Mouse (Mus musculus) midbrain, embryonic 11.5 days (tissue): ENCODE measurements at regions not wholly inside any gene's neighbourhood (a gene's known extent, or its start where the extent isn't known, plus 50 kb on each side); places are given as distances from the start of the nearest gene placed in this dataset.

Source experiments
- ATAC-seq: fragments of 200-750 bp; cut with Nextera tagmentation; 2 replicates; pipeline ENCODE4 v1.8.0; 2017; ENCODE audit warnings: moderate TSS enrichment, moderate library complexity; ENCODE audit not compliant: low FRiP score
- DNase-seq: peaks from one replicate; pipeline ENCODE4 v3.0.0; 2015; ENCODE audit warnings: low spot score; ENCODE audit errors: missing footprints
- H3K27ac ChIP-seq: fragments of 300-500 bp; sonication (generic); 2 replicates; pipeline ENCODE4 v1.5.1; 2014; ENCODE audit warnings: low read depth, low read length
- H3K27me3 ChIP-seq: fragments of 300-500 bp; sonication (generic); 2 replicates; pipeline ENCODE4 v1.6.1; 2014; ENCODE audit warnings: mild to moderate bottlenecking, low read length, moderate library complexity, mixed read lengths; ENCODE audit not compliant: control insufficient read depth, insufficient read depth
- H3K36me3 ChIP-seq: fragments of 300-500 bp; sonication (generic); 2 replicates; pipeline ENCODE4 v1.6.1; 2014; ENCODE audit warnings: mild to moderate bottlenecking, low read length, moderate library complexity, mixed read lengths; ENCODE audit not compliant: control insufficient read depth, insufficient read depth
- H3K4me1 ChIP-seq: fragments of 300-500 bp; sonication (generic); 2 replicates; pipeline ENCODE4 v1.6.1; 2014; ENCODE audit warnings: low read length; ENCODE audit not compliant: control insufficient read depth, insufficient read depth
- H3K4me2 ChIP-seq: fragments of 300-500 bp; sonication (generic); 2 replicates; pipeline ENCODE4 v1.6.1; 2014; ENCODE audit warnings: mild to moderate bottlenecking, moderate library complexity
- H3K4me3 ChIP-seq: fragments of 300-500 bp; sonication (generic); 2 replicates; pipeline ENCODE4 v1.5.1; 2014; ENCODE audit warnings: low read depth, low read length
- H3K9ac ChIP-seq: fragments of 300-500 bp; sonication (generic); 2 replicates; pipeline ENCODE4 v1.6.1; 2014; ENCODE audit warnings: low read length
- H3K9me3 ChIP-seq: fragments of 300-500 bp; sonication (generic); 2 replicates; pipeline ENCODE4 v1.6.1; 2016; ENCODE audit warnings: low read length; ENCODE audit not compliant: control insufficient read depth
- whole genome bisulfite sequencing: fragments of 180-500 bp; shearing (Covaris S2); extraction: QIAGEN DNeasy Blood & Tissue Kit; methylation state at CpG from one replicate; pipeline ENCODE4 v1.1.7; 2014; 5-methylcytosine and 5-hydroxymethylcytosine counted together

GRCm38 (mm10) chr12:64736008-64736663, 181.6 kb upstream of the Gm527 start:
- 95% methylated on average over 1 of the region's 1 CpGs for WGBS
- DNase-seq (no peak), ATAC-seq (no peak)
- Histone ChIP-seq H3K27me3 (no peaks in the 10 kb centered on the region), H3K9ac (no peak overlapping the region), H3K4me2 (no peak overlapping the region), H3K27ac (no peak overlapping the region), H3K4me1 (no peaks in the 10 kb centered on the region), H3K4me3 (no peak overlapping the region), H3K36me3 (no peaks in the 10 kb centered on the region), H3K9me3 (no peaks in the 10 kb centered on the region)

GRCm38 (mm10) chr12:64703419-64703818, 214.3 kb upstream of the Gm527 start:
- no peaks in the 10 kb centered on the region for H3K9me3 ChIP-seq
- ATAC-seq = no peak
- H3K4me2 ChIP-seq = no peak overlapping the region
- peak; percentile 64 for DNase-seq
- no peaks in the 10 kb centered on the region for H3K27me3 ChIP-seq
- H3K27ac ChIP-seq = no peak overlapping the region
- H3K36me3 ChIP-seq = no peaks in the 10 kb centered on the region
- H3K4me1 ChIP-seq = no peaks in the 10 kb centered on the region
- no peak overlapping the region for H3K4me3 ChIP-seq
- H3K9ac ChIP-seq = no peak overlapping the region
- WGBS = 90% methylated on average over 5 of the region's 5 CpGs

GRCm38 (mm10) chr12:64701066-64701465, 216.6 kb upstream of the Gm527 start:
- no peak overlapping the region for H3K9ac ChIP-seq

GRCm38 (mm10) chr12:64695343-64695742, 220.9 kb upstream of the Fscb start:
- H3K27me3 ChIP-seq = no peaks in the 10 kb centered on the region
- H3K4me1 ChIP-seq = 0 out of 2 replicates have a peak, but pooled peaks cover 5% of the 10 kb centered on the region
- no peaks in the 10 kb centered on the region for H3K36me3 ChIP-seq
- no peak overlapping the region for H3K9ac ChIP-seq
- DNase-seq = no peak
- ATAC-seq = no peak
- H3K4me2 ChIP-seq = no peak overlapping the region
- H3K27ac ChIP-seq = no peak overlapping the region
- no peaks in the 10 kb centered on the region for H3K9me3 ChIP-seq
- H3K4me3 ChIP-seq = no peak overlapping the region
- WGBS = 79% methylated on average over 1 of the region's 1 CpGs

More at GRCm38 (mm10) chr12:64701066-64701465, 216.6 kb upstream of the Gm527 start:
- H3K9me3 ChIP-seq = no peaks in the 10 kb centered on the region
- no peak overlapping the region for H3K4me3 ChIP-seq
- H3K4me1 ChIP-seq = no peaks in the 10 kb centered on the region
- H3K36me3 ChIP-seq = no peaks in the 10 kb centered on the region
- H3K4me2 ChIP-seq = no peak overlapping the region
- 77% methylated on average over 3 of the region's 3 CpGs for WGBS
- no peaks in the 10 kb centered on the region for H3K27me3 ChIP-seq
- H3K27ac ChIP-seq = no peak overlapping the region
- DNase-seq (peak; percentile 83), ATAC-seq (no peak)

- WGBS = 43% methylated on average over 10 of the region's 10 CpGs
- no peak overlapping the region for H3K4me2 ChIP-seq
These were observed 218.0 kb upstream of the Fscb start for GRCm38 (mm10) chr12:64692196-64693169.

GRCm38 (mm10) chr12:64689642-64690041, 215.2 kb upstream of the Fscb start:
- ATAC-seq (no peak), DNase-seq (no peak)
- 0 out of 2 replicates have a peak, but pooled peaks cover 5% of the 10 kb centered on the region for H3K4me1 ChIP-seq
- H3K4me2 ChIP-seq = no peak overlapping the region
- no peak overlapping the region for H3K27ac ChIP-seq
- no peak overlapping the region for H3K9ac ChIP-seq
- no peaks in the 10 kb centered on the region for H3K27me3 ChIP-seq
- no peaks in the 10 kb centered on the region for H3K36me3 ChIP-seq
- H3K9me3 ChIP-seq = no peaks in the 10 kb centered on the region
- no peak overlapping the region for H3K4me3 ChIP-seq

More at GRCm38 (mm10) chr12:64692196-64693169, 218.0 kb upstream of the Fscb start:
- Histone ChIP-seq H3K9ac (no peak overlapping the region), H3K9me3 (no peaks in the 10 kb centered on the region), H3K4me3 (no peak overlapping the region), H3K36me3 (no peaks in the 10 kb centered on the region), H3K4me1 (0 out of 2 replicates have a peak, but pooled peaks cover 5% of the 10 kb centered on the region), H3K27ac (peak overlapping the region; percentile 3; the same call in 1 of the 2 replicates), H3K27me3 (no peaks in the 10 kb centered on the region)
- ATAC-seq (peak; percentile 69), DNase-seq (no peak)

GRCm38 (mm10) chr12:64688618-64689017, 214.1 kb upstream of the Fscb start:
- ATAC-seq = no peak
- no peaks in the 10 kb centered on the region for H3K9me3 ChIP-seq
- no peak overlapping the region for H3K27ac ChIP-seq
- 0 out of 2 replicates have a peak, but pooled peaks cover 5% of the 10 kb centered on the region for H3K4me1 ChIP-seq
- H3K27me3 ChIP-seq = no peaks in the 10 kb centered on the region
- no peak overlapping the region for H3K4me2 ChIP-seq
- no peak overlapping the region for H3K9ac ChIP-seq
- 79% methylated on average over 1 of the region's 1 CpGs for WGBS
- H3K36me3 ChIP-seq = no peaks in the 10 kb centered on the region
- no peak for DNase-seq
- H3K4me3 ChIP-seq = no peak overlapping the region

- no peaks in the 10 kb centered on the region for H3K9me3 ChIP-seq
- ATAC-seq (no peak), DNase-seq (no peak)
- 71% methylated on average over 1 of the region's 1 CpGs for WGBS
- H3K27ac ChIP-seq = no peak overlapping the region
- H3K4me2 ChIP-seq = no peak overlapping the region
- no peak overlapping the region for H3K9ac ChIP-seq
- H3K4me1 ChIP-seq = no peaks in the 10 kb centered on the region
- H3K36me3 ChIP-seq = no peaks in the 10 kb centered on the region
- H3K27me3 ChIP-seq = no peaks in the 10 kb centered on the region
- H3K4me3 ChIP-seq = no peak overlapping the region
These were observed 166.4 kb upstream of the Fscb start for GRCm38 (mm10) chr12:64640864-64641416.

- H3K4me1 ChIP-seq = no peaks in the 10 kb centered on the region
- H3K4me2 ChIP-seq = no peak overlapping the region
- no peaks in the 10 kb centered on the region for H3K36me3 ChIP-seq
- DNase-seq (no peak), ATAC-seq (no peak)
- no peaks in the 10 kb centered on the region for H3K9me3 ChIP-seq
- no peak overlapping the region for H3K4me3 ChIP-seq
- H3K27ac ChIP-seq = no peak overlapping the region
- no peak overlapping the region for H3K9ac ChIP-seq
- H3K27me3 ChIP-seq = no peaks in the 10 kb centered on the region
These were observed 140.4 kb upstream of the Fscb start for GRCm38 (mm10) chr12:64614877-64615276.
